8 mouse cellular contexts compared by ENCODE assay signal in the genomic region with DNA sequence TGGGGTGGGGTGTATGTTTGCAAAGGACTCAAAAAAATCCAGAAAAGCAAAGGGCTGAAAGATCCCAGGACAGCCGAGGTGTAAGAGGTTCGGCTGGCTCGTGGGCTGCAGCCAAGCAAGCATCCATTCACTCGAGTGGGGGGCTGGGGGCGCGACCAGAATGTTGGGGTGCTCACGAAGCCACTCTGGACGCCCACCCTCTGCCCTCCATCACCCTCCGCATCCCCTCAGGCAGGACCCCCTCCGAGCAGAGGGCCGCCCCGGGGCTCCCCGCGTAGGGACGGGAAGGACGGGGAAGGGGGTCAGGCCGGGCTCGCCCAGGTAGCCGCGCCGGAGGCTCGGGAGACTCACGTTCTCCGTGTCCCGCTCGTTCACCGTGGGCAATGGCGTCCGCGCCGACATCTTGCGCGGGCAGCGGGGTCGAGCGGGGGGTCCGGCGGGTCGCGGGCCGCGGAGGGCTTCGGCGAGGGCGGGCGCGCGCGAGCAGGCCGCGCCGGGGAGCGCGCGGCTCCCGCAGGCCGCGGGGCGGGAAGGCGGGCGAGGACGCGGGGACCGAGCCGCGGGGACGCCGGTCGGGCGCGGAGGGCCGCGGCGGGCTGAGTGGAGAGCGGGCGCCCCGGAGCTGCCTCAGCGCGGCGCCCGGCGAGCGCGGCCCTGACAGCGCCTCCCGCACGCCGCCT. TPM values are rescaled to one million over a fixed set of nuclear protein-coding genes. Genes with fewer than 3 reads are reported as not detected.
DNase-seq lines count a peak whose midpoint lies in the region; ATAC-seq lines count a peak whose summit lies in the region.

A gene (minus strand): TSS at position 500 of the 680 bp plus-strand sequence.

- no peaks in the 10 kb centered on the region for H3K27me3 ChIP-seq in forebrain, embryonic 14.5 days (replicated peaks; ENCODE audit: control insufficient read depth, insufficient read depth, low read length)
- no peaks in the 10 kb centered on the region for H3K27me3 ChIP-seq in intestine, embryonic 15.5 days (replicated peaks)
- peaks cover 71% of the 10 kb centered on the region for H3K27me3 ChIP-seq in liver, embryonic 15.5 days

- no peaks in the 10 kb centered on the region for H3K9me3 ChIP-seq in forebrain, embryonic 14.5 days (replicated peaks; ENCODE audit: control insufficient read depth, low read length)
- H3K9me3 ChIP-seq in intestine, embryonic 15.5 days: no peaks in the 10 kb centered on the region
- no peaks in the 10 kb centered on the region for H3K9me3 ChIP-seq in liver, embryonic 15.5 days (replicated peaks)

- peak; percentile 51 for ATAC-seq in forebrain, embryonic 14.5 days
- peak; percentile 79 for ATAC-seq in intestine, embryonic 15.5 days
- peak; percentile 31; the same call in 1 of the 2 replicates for ATAC-seq in liver, embryonic 15.5 days (ENCODE audit: insufficient read depth)

- H3K27ac ChIP-seq in forebrain, embryonic 14.5 days (ENCODE audit: low read depth, low read length): peak within 1 kb of the TSS; percentile 93
- peak within 1 kb of the TSS; percentile 36; the same call in 1 of the 2 replicates for H3K27ac ChIP-seq in intestine, embryonic 15.5 days
- no peak within 1 kb of the TSS for H3K27ac ChIP-seq in liver, embryonic 15.5 days (replicated peaks)

- no peaks in the 10 kb centered on the region for H3K36me3 ChIP-seq in forebrain, embryonic 14.5 days (ENCODE audit: control insufficient read depth, insufficient read depth, low read length)
- H3K36me3 ChIP-seq in intestine, embryonic 15.5 days: no peaks in the 10 kb centered on the region
- H3K36me3 ChIP-seq in liver, embryonic 15.5 days (replicated peaks): no peaks in the 10 kb centered on the region

- peak within 1 kb of the TSS; percentile 74 for H3K4me2 ChIP-seq in forebrain, embryonic 14.5 days (ENCODE audit: low read length)
- H3K4me2 ChIP-seq in intestine, embryonic 15.5 days (replicated peaks): peak within 1 kb of the TSS; percentile 82
- H3K4me2 ChIP-seq in liver, embryonic 15.5 days: peak within 1 kb of the TSS; percentile 68

- H3K4me1 ChIP-seq in forebrain, embryonic 14.5 days (ENCODE audit: control insufficient read depth, insufficient read depth, low read length): peaks cover 15% of the 10 kb centered on the region
- peaks cover 7% of the 10 kb centered on the region for H3K4me1 ChIP-seq in intestine, embryonic 15.5 days (replicated peaks)
- no peaks in the 10 kb centered on the region; the same call in 1 of the 2 replicates for H3K4me1 ChIP-seq in liver, embryonic 15.5 days (replicated peaks)

- H3K4me3 ChIP-seq in forebrain, embryonic 14.5 days (ENCODE audit: low read depth, low read length): peak within 1 kb of the TSS; percentile 91
- H3K4me3 ChIP-seq in intestine, embryonic 15.5 days (replicated peaks): peak within 1 kb of the TSS; percentile 86
- H3K4me3 ChIP-seq in liver, embryonic 15.5 days (replicated peaks): peak within 1 kb of the TSS; percentile 55

- DNase-seq in right cerebral cortex, adult 18-20 months: peak; percentile 34
- no peak for DNase-seq in right cerebral cortex, postnatal 36 days (ENCODE audit: low spot score in 2 of 2)
- DNase-seq in cerebellum, adult 18-20 months: peak; percentile 39 to 65
- peak; percentile 41 for DNase-seq in forebrain, embryonic 14.5 days (ENCODE audit: low spot score)
- peak; percentile 47 to 56 for DNase-seq in right cerebral cortex, postnatal 10 days (ENCODE audit: low spot score in 2 of 2)
- DNase-seq in spleen, postnatal 10 days (ENCODE audit: low spot score in 2 of 2): no peak

- H3K9ac ChIP-seq in forebrain, embryonic 14.5 days (ENCODE audit: low read length): peak within 1 kb of the TSS; percentile 97
- H3K9ac ChIP-seq in intestine, embryonic 15.5 days: peak within 1 kb of the TSS; percentile 79
- H3K9ac ChIP-seq in liver, embryonic 15.5 days: no peak within 1 kb of the TSS

- under 1% methylated on average over 56 of the region's 88 CpGs for WGBS in forebrain, embryonic 14.5 days
- under 1% methylated on average over 53 of the region's 88 CpGs for WGBS in intestine, embryonic 15.5 days
- WGBS in liver, embryonic 15.5 days (ENCODE audit: insufficient replicate concordance): 1% methylated on average over 56 of the region's 88 CpGs

RNA-seq across cellular contexts. Expression of the gene that starts here (rescaled TPM):
- polyA plus RNA-seq in forebrain, embryonic 14.5 days (2014; fragmentation: Nextera tagmentation; extraction: Ambion mirVana): 12.1 and 12.9 TPM in 2 replicates
- 2.7 and 2.8 TPM in 2 replicates for polyA plus RNA-seq in intestine, embryonic 15.5 days (2015; fragmentation: Nextera tagmentation; extraction: Ambion mirVana)
- 0.09 and 0.16 TPM in 2 replicates for polyA plus RNA-seq in liver, embryonic 15.5 days (2015; fragmentation: Nextera tagmentation; extraction: Ambion mirVana)

Comparison
In these comparisons a context has a peak if more than half of its experiments do, and no peak if none do; other contexts are left out.
1. DNase-seq: peak in right cerebral cortex, adult 18-20 months (single experiment), cerebellum, adult 18-20 months (2 of 2), forebrain, embryonic 14.5 days (single experiment) and right cerebral cortex, postnatal 10 days (2 of 2); none in right cerebral cortex, postnatal 36 days (0 of 2) and spleen, postnatal 10 days (0 of 2).
2. Peak in ATAC-seq, H3K4me3 ChIP-seq and H3K4me2 ChIP-seq in liver, embryonic 15.5 days; RNA of the gene not detected or under 1 TPM.
3. Peak in every context shown above with its lines, with median percentiles within 50 percentile points of each other: ATAC-seq, H3K4me2 ChIP-seq and H3K4me3 ChIP-seq.